Mouse (Mus musculus): Measurements from ENCODE around the gene Kcnc2.
"Not testable (repeated sequence)": the region's sequence is repeated elsewhere in the genome, so short reads cannot be mapped to it uniquely, and the experiment has no call there.

- not testable (repeated sequence) for TF ChIP-seq ZC3H11A (IDR thresholded peaks at IDR 0.05; ENCODE audit: borderline replicate concordance, low read depth, low read length); CHD2 (IDR thresholded peaks at IDR 0.05; ENCODE audit: low read depth, low read length); MAFK (IDR thresholded peaks at IDR 0.05; ENCODE audit: insufficient read depth, low read depth, low read length); HCFC1 (IDR thresholded peaks at IDR 0.05; ENCODE audit: borderline replicate concordance, insufficient read depth, low read length); ZNF384 (IDR thresholded peaks at IDR 0.05; ENCODE audit: low read depth, low read length)
These were observed 41.7 kb upstream of the Kcnc2 start for GRCm38 (mm10) chr10:112229091-112229843.
